Mouse (Mus musculus) CH12F3 (cell line): ENCODE results near the gene Cideb.

Source experiments
- in situ Hi-C: fragments of 300-500 bp; cut with MboI; formaldehyde crosslinking; loops from 2 replicates; pipeline ENCODE4 v1.14.3; 2020; ENCODE audit warnings: low sequenced_read_pairs

Cideb gene

GRCm38 (mm10) chr14:55758363-55758784 is at the start of gene Cideb:
Gene Cideb, minus strand, starts transcription at chr14:55758458.
- in situ Hi-C loops: loop anchor here (10.0 kb wide), 1 partner anchor 74 kb away; the partner anchor contains the start of gene Tinf2

- in situ Hi-C loops: no loop called here
Observed at GRCm38 (mm10) chr14:55795380-55796163, 37.3 kb upstream of the Cideb start.

GRCm38 (mm10) chr14:55793946-55794345 is 35.7 kb upstream of the Cideb start:
- in situ Hi-C loops: no loop called here

GRCm38 (mm10) chr14:55793461-55793860 is 35.2 kb upstream of the Cideb start:
- in situ Hi-C loops: no loop called here

- in situ Hi-C loops: no loop called here
Observed at GRCm38 (mm10) chr14:55788256-55789050, 30.2 kb upstream of the Cideb start, which contains the start of gene Ripk3. Gene Ripk3, minus strand, starts transcription at chr14:55788865.

GRCm38 (mm10) chr14:55787731-55788130 is 29.5 kb upstream of the Cideb start:
- in situ Hi-C loops: no loop called here

- in situ Hi-C loops: no loop called here
Observed at GRCm38 (mm10) chr14:55785195-55785594, 26.9 kb upstream of the Cideb start.

- in situ Hi-C loops: no loop called here
Observed at GRCm38 (mm10) chr14:55783958-55784235, 25.6 kb upstream of the Cideb start, which contains the start of gene Adcy4. Gene Adcy4, minus strand, starts transcription at chr14:55784095.

- in situ Hi-C loops: no loop called here
Observed at GRCm38 (mm10) chr14:55783171-55783957, 25.1 kb upstream of the Cideb start.

- in situ Hi-C loops: no loop called here
Observed at GRCm38 (mm10) chr14:55782361-55782960, 24.2 kb upstream of the Cideb start.

- in situ Hi-C loops: no loop called here
Observed at GRCm38 (mm10) chr14:55781310-55781709, 23.1 kb upstream of the Cideb start.

- in situ Hi-C loops: no loop called here
Observed at GRCm38 (mm10) chr14:55780736-55781135, 22.5 kb upstream of the Cideb start.

GRCm38 (mm10) chr14:55779656-55780055 is 21.4 kb upstream of the Cideb start:
- in situ Hi-C loops: no loop called here

GRCm38 (mm10) chr14:55778686-55779085 is 20.4 kb upstream of the Cideb start:
- in situ Hi-C loops: no loop called here

GRCm38 (mm10) chr14:55777806-55778205 is 19.5 kb upstream of the Cideb start:
- in situ Hi-C loops: no loop called here

GRCm38 (mm10) chr14:55777176-55777575 is 18.9 kb upstream of the Cideb start:
- in situ Hi-C loops: no loop called here

- in situ Hi-C loops: no loop called here
Observed at GRCm38 (mm10) chr14:55776711-55777110, 18.5 kb upstream of the Cideb start.

GRCm38 (mm10) chr14:55769087-55769703 is 10.9 kb upstream of the Cideb start:
- in situ Hi-C loops: no loop called here

- in situ Hi-C loops: no loop called here
Observed at GRCm38 (mm10) chr14:55768555-55768954, 10.3 kb upstream of the Cideb start.
